Mouse (Mus musculus) left cerebral cortex, adult 18-20 months (tissue): ENCODE measurements around the gene Rps15a. TPM values are rescaled to one million over a fixed set of nuclear protein-coding genes. Genes with fewer than 3 reads are reported as not detected.

Experiments used
- DNase-seq, 2 experiments: peaks; one replicate each; pipeline ENCODE4 v3.0.0; 2021 to 2022; ENCODE audit warnings: low spot score in 2 of 2, mixed read lengths in 1 of 2
- long read RNA-seq, 2 experiments: library from polyadenylated mRNA; stranded (forward); transcript quantifications; one replicate each; pipeline ENCODE4 v2.0.0; 2021
- total RNA-seq, 2 experiments: library from RNA; stranded (reverse); gene quantifications; 2 replicates each; pipeline ENCODE4 v1.2.3; 2021

The Rps15a gene
- 100 to 1,000 TPM; 369 to 387 TPM for total RNA-seq
- long read RNA-seq, experiment 1, full-length matches to known transcripts, result 72 of 89 reads
- long read RNA-seq, experiment 1, partial matches to known transcripts, result 1 of 89 reads
- long read RNA-seq, experiment 1, other reads (novel, unspliced or antisense), result 16 of 89 reads
- long read RNA-seq, experiment 2, full-length matches to known transcripts, result 72 of 82 reads
- long read RNA-seq, experiment 2, partial matches to known transcripts, result 0 of 82 reads
- long read RNA-seq, experiment 2, other reads (novel, unspliced or antisense), result 10 of 82 reads

DNA sequence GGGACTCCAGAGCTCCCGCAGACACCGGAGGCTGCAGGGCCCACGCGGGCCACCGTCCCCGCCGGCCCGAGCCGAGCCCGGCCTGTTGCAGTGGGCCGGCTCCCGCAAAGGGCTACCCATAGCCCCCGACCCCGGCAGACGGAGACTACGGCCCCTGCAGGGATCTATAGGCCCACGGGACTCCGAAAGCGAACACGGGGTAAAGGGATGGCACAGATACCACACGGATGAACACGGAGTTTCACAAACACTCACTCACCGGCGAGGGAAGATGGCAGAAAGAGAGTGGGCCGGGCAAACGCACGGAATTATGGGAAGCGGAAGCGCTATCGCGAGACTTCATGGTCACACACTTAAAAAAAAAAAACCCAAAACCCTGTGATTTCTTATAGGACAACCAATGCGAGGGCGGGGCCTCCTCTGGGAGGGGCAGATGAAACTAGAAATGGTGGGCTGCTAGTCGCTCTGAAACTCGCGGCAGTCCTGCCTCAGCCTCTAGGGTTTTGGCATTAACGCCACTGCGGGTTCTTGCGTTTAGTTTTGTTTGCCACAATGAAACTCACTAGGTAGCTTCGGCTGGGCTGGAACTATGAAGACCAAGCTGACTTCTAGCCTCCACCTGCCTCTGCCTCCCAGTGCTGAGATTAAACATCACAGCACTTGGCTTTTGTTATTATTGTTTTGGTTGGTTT is at the start of gene Rps15a:
Rps15a (minus strand) TSS at position 312 of the 692 bp plus-strand sequence.
- DNase-seq, result peak; percentile 93 to 95

- DNase-seq, result no peak
These were observed 47.0 kb upstream of the Rps15a start for GRCm38 (mm10) chr7:118163006-118163405.

GRCm38 (mm10) chr7:118160121-118160520 is 44.1 kb upstream of the Rps15a start:
- DNase-seq, result peak; percentile 59 to 69

- DNase-seq, result no peak
These were observed 40.5 kb upstream of the Rps15a start for GRCm38 (mm10) chr7:118156461-118156860.

DNA sequence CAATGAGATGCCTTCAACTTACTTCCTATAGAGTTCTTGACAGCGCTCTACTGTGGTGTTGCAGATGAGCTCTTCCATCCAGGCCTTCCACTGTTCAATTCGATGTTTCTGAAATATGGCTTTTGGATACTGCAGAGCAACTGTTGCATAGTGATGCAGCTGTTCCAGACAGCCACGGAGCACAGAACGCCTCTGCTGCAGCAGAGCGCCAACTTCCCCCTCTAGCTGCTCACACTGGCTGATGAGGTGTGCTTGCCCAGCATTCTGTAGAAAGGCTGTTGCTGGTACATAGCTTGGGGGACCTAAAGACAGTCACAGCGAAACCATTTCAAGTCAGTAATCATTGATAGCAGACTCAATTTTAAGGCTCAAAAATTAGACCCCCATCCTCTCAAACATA is 38.2 kb upstream of the Rps15a start:
- DNase-seq, result peak; percentile 8 to 46

GRCm38 (mm10) chr7:118143602-118144001 is 27.6 kb upstream of the Rps15a start:
- DNase-seq, result no peak

GRCm38 (mm10) chr7:118143123-118143522 is 27.1 kb upstream of the Rps15a start:
- no peak for DNase-seq

DNA sequence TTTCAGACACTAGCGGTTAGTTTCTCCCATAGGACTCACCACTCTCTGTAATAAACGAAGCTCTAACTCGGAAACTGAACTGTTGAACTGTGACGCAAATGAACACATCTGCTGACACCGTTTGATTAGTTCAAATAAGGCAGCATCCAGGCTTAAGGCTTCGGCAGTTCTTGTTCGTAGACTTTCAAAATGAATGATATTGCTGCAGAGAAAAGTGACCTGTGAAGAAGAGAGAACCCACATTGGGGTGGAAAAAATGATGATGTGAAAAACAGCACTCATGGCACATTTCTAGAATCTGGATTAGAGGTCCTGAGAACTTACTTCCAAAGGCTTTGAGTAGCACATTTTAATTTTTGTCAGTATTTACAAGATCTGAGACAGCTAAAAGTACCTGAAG is 25.3 kb upstream of the Rps15a start:
- no peak for DNase-seq

GRCm38 (mm10) chr7:118135128-118135527 is 19.1 kb upstream of the Rps15a start:
- no peak for DNase-seq

GRCm38 (mm10) chr7:118129430-118130041 is 13.5 kb upstream of the Rps15a start, which contains the start of gene Arl6ip1:
Gene Arl6ip1 (minus strand): TSS chr7:118129662.
- peak; percentile 95 for DNase-seq

DNA sequence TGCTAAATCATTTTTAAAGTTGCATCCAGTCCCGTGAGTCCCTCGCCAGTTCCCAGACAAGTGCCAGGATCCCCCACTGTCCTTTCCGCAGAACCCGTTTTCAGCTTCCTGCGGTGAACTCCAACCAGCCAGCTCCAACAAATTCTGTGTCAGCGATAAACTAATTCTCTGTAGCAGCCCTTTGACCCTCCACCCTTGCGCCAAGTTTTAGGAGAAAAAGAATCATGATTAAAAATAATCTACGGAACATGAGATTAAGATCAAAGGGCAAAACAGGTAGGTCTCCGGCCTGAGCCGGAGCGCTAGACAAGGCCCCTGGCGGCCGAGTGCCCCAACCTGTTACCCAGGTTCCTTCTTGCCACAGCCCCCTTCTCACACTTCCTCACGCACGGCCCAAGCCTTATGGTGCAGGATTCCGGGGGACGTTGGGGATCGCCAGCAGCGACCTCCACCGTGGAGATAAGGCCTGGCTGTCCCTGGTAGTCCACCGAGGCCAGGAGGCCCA is 13.0 kb upstream of the Rps15a start:
- peak in 1 of 2 experiments; percentile 32 for DNase-seq

- DNase-seq, result no peak
These were observed 10.4 kb upstream of the Rps15a start for GRCm38 (mm10) chr7:118126219-118126875.

- no peak for DNase-seq
These were observed 9.7 kb upstream of the Rps15a start for GRCm38 (mm10) chr7:118125736-118126135.

DNA sequence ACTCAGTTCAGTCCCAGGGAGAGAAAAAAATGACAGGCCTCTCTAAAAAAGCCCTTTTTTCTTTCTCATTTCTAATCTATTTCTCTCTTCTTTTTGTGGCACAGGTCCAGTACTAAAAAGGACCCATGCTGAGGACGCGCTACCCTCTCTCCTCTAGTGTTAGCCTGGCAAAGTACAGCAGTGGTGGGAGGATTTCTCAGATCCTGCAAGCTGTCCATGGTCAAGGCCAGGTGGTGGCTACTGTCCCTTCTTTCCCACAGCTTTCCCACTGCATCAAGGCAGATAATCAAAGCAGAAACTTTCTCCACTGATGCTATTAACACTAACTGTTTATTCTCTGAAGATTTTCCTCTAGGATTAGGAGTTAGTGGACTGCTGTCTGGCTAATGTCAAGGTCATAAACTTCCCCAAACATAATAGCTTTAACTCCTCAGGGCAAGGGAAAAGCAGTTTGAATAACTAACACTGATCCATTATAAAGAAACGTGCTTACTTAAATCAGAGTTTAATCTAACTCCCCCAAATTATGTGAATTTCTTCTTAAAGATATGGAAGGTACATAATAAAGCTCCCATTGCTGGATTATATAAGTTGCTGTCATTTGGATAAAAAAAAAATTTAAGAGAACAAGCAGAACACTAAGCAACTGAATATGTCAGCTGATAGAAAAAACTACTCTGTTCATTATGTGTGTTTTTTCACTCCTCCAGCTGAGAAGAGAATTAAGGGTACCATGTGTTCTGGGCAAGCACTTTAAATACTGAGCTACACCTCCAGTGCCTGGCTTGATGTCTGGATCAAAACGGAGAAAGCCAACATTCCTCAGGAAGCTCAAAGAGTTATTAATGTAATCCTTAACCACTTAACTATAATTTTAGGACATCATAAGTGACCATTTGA is 7.8 kb upstream of the Rps15a start:
- DNase-seq, result peak; percentile 28 to 50

DNA sequence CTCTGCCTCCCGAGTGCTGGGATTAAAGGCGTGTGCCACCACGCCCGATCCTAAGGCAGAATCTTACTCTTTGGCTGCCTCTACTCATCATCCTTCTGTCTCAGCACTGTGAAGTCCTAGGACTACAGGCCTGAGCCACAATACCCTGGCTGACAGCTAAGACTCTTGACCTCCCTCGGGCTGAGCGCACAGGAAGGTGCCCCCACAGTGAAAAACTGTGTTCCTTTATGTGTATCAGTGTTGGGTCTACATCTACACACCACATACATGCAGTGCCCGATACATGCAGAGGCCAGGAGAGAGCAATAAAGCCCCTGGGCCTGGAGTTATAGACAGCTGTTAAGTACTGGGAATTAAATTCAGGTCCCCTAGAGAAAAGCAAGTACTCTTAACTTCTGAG is 6.2 kb upstream of the Rps15a start:
- DNase-seq, result no peak

DNA sequence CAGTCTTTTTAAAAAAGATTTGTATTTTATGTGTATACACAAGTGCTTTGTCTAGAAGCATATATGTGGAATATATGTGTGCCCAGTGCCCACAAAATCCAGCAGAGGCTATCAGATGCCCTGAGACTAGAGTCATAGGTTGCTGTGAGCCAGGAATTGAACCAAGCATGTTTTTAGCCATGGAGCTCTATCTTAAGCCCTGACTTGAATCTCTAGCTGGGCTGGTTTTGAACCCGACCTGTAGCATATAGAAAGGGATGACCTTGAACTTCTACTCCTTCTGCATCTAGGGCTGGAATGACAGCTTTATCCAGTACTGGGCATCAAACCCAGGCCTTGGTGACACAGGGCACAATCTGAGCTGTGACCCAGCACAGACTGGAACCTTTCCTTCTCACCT is 4.7 kb upstream of the Rps15a start:
- DNase-seq, result no peak

- no peak for DNase-seq
These were observed 4.0 kb upstream of the Rps15a start for GRCm38 (mm10) chr7:118119946-118120345.

GRCm38 (mm10) chr7:118119142-118119541 is 3.2 kb upstream of the Rps15a start:
- DNase-seq, result no peak

DNA sequence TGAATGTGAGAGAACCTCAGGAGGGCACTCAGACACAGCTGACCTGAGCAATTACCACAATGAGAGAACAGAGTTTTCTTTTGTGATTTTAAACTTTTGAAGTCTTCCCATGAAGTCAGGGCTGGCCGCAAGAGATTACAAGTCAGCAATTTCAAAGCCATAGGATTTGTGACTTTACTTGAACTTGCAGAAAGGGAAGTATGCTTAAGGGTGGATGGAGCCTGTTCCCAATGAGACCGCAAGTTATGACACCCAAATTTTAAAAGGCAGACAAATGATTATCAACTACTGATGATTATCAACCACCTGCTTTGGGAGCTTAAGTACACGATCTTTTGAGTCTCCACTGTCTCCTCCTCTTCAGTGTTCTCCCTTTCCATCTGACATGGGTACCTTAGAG is 2.4 kb upstream of the Rps15a start:
- DNase-seq, result no peak

GRCm38 (mm10) chr7:118117539-118118210 is 1.7 kb upstream of the Rps15a start:
- DNase-seq, result no peak
